Mouse (Mus musculus): Measurements from ENCODE around the gene Eif2ak3. TPM values are rescaled to one million over a fixed set of nuclear protein-coding genes. Genes with fewer than 3 reads are reported as not detected.
"Not testable (repeated sequence)": the region's sequence is repeated elsewhere in the genome, so short reads cannot be mapped to it uniquely, and the experiment has no call there.

Eif2ak3 gene
- polyA plus RNA-seq, 1 experiment from 2014 or later = 13.6 TPM

DNA sequence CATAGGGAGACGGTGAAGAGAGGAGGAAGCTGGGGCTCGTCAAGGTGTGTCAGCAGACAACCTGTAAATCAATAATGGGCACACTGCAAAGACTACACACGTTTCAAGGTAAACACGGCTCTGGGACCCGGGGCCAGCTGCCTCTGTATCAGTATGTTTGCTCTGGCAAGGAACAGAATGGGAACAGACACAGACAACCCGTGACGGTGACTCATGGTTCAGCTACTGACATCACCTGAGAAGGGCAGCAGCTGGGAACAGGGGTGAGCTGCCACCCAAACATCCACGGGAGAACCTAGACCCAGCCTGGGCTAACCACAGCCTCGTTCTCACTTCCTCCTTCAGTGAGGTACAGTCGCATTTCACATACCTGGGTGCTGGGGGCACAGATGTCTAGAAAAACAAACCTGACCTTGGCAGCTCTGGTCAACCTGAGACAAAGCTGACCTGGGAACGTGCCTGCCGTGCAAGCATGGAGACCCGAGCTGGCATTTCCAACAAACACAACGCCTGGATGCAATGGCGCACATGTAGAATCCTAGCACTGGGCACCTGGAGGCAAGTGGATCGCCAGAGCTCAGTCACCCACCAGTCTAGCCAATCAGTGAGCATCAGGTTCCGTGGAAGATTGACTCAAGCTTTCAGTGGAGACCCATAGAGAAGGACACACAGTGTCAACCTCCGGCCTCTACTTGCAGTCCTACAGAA is 30.2 kb upstream of the Eif2ak3 start:
- ATAC-seq (ENCODE audit: insufficient number of reproducible peaks, insufficient read depth, low FRiP score, low TSS enrichment, low read depth) = no peak; the same call in 1 of the 2 replicates
- H3K36me3 ChIP-seq = no peaks in the 10 kb centered on the region

GRCm38 (mm10) chr6:70814629-70814950 is 29.7 kb upstream of the Eif2ak3 start:
- Histone ChIP-seq H3K4me1 (replicated peaks) (no peaks in the 10 kb centered on the region), H3K9ac (replicated peaks) (no peak overlapping the region), H3K4me3 (replicated peaks) (no peak overlapping the region), H3K27me3 (no peaks in the 10 kb centered on the region), H3K9me3 (no peaks in the 10 kb centered on the region), H3K4me2 (no peak overlapping the region), H3K36me3 (no peaks in the 10 kb centered on the region), H3K27ac (no peak overlapping the region)
- WGBS = 83% methylated on average over 4 of the region's 4 CpGs
- ATAC-seq (ENCODE audit: insufficient number of reproducible peaks, insufficient read depth, low FRiP score, low TSS enrichment, low read depth) = no peak

More for the DNA sequence above, 30.2 kb upstream of the Eif2ak3 start:
- Histone ChIP-seq H3K9ac (replicated peaks) (no peak overlapping the region), H3K4me1 (replicated peaks) (no peaks in the 10 kb centered on the region), H3K27me3 (no peaks in the 10 kb centered on the region), H3K4me3 (replicated peaks) (no peak overlapping the region), H3K4me2 (no peak overlapping the region), H3K27ac (no peak overlapping the region), H3K9me3 (no peaks in the 10 kb centered on the region)
- 83% methylated on average over 18 of the region's 18 CpGs for WGBS

DNA sequence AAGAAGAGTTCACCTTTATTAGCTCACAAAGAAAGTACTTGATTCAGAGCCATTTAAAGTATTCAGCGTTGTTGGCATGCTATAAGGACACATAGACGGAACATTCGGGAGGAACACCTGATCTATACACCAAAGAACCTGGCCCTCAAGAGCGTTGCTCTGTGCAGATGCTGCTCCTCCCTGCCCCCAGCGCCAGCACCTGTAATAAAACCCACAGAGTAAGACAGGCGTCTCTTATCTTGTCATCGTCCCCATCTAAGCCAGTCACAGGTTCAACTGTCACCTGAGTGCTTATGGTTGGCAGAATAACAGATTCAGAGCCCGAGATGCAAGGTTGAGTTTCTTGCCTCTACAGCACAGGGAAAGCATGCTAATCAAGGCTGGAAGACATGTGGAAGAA is 28.8 kb upstream of the Eif2ak3 start:
- H3K9me3 ChIP-seq = no peaks in the 10 kb centered on the region
- no peak overlapping the region for H3K27ac ChIP-seq
- 83% methylated on average over 8 of the region's 8 CpGs for WGBS
- no peaks in the 10 kb centered on the region for H3K4me1 ChIP-seq (replicated peaks)
- no peak overlapping the region for H3K4me3 ChIP-seq (replicated peaks)
- no peak overlapping the region for H3K4me2 ChIP-seq
- no peak overlapping the region for H3K9ac ChIP-seq (replicated peaks)
- H3K36me3 ChIP-seq = no peaks in the 10 kb centered on the region
- ATAC-seq (ENCODE audit: insufficient number of reproducible peaks, insufficient read depth, low FRiP score, low TSS enrichment, low read depth) = no peak
- no peaks in the 10 kb centered on the region for H3K27me3 ChIP-seq

DNA sequence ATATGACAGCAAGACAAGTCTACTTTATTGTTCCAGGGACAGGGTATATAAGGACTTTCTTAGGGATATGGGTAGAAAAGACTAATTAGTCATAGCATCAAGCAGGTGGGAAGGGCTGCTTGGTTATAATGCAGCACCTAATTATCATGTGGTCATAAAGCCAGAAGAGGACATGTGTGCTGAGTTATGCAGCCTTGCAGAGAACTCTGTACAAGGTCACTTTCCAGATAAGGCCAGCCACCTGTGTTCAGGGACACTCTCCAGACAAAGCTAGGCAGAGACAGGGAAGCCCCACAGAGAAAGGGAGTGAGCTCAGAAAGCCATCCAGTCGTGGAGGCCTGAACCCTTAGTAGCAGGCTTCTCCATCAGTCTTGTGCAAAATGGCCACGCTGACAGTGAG is 22.7 kb upstream of the Eif2ak3 start:
- Histone ChIP-seq H3K4me3 (replicated peaks) (no peak overlapping the region), H3K9ac (replicated peaks) (no peak overlapping the region), H3K27ac (no peak overlapping the region), H3K36me3 (no peaks in the 10 kb centered on the region), H3K9me3 (no peaks in the 10 kb centered on the region), H3K4me1 (replicated peaks) (peaks cover 7% of the 10 kb centered on the region), H3K4me2 (no peak overlapping the region), H3K27me3 (no peaks in the 10 kb centered on the region)
- no peak for ATAC-seq (ENCODE audit: insufficient number of reproducible peaks, insufficient read depth, low FRiP score, low TSS enrichment, low read depth)
- 72% methylated on average over 2 of the region's 2 CpGs for WGBS

DNA sequence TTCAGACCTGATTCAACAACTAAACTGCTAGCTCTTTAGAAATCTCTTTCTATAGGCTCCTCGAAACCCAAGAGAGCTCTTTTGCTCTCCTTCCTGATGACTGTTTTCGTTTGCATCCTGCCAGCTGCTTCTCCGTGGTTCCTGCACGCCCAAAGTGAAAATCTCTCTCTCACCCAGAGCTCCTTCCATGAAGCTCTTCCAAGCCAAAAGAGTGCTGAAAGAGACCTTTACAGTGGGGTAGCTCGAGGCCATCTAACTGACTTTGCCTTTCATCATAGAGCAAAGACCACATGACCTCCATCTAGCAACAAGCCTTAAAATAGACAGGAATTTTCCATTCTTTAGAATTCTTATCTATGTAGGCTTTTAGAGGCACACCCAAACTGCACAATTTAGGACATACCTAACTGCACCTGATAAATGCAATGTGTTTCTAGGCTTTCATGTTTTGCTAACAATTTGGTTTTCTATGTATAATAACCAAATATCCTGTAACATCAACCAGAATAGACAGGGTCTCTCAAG is 21.9 kb upstream of the Eif2ak3 start:
- H3K9me3 ChIP-seq = no peaks in the 10 kb centered on the region
- ATAC-seq (ENCODE audit: insufficient number of reproducible peaks, insufficient read depth, low FRiP score, low TSS enrichment, low read depth) = no peak
- WGBS = 61% methylated on average over 5 of the region's 5 CpGs
- no peak overlapping the region for H3K9ac ChIP-seq (replicated peaks)
- H3K27me3 ChIP-seq = no peaks in the 10 kb centered on the region
- H3K4me2 ChIP-seq = no peak overlapping the region
- H3K4me1 ChIP-seq (replicated peaks) = peaks cover 7% of the 10 kb centered on the region
- no peak overlapping the region for H3K4me3 ChIP-seq (replicated peaks)
- no peak overlapping the region for H3K27ac ChIP-seq
- no peaks in the 10 kb centered on the region for H3K36me3 ChIP-seq

GRCm38 (mm10) chr6:70823277-70823676 is 21.0 kb upstream of the Eif2ak3 start:
- not testable (repeated sequence) for H3K4me2 ChIP-seq; H3K27ac ChIP-seq; H3K27me3 ChIP-seq; H3K4me3 ChIP-seq (replicated peaks); H3K9ac ChIP-seq (replicated peaks); H3K36me3 ChIP-seq; H3K4me1 ChIP-seq (replicated peaks); ATAC-seq (ENCODE audit: insufficient number of reproducible peaks, insufficient read depth, low FRiP score, low TSS enrichment, low read depth); H3K9me3 ChIP-seq
- 73% methylated on average over 4 of the region's 4 CpGs for WGBS

DNA sequence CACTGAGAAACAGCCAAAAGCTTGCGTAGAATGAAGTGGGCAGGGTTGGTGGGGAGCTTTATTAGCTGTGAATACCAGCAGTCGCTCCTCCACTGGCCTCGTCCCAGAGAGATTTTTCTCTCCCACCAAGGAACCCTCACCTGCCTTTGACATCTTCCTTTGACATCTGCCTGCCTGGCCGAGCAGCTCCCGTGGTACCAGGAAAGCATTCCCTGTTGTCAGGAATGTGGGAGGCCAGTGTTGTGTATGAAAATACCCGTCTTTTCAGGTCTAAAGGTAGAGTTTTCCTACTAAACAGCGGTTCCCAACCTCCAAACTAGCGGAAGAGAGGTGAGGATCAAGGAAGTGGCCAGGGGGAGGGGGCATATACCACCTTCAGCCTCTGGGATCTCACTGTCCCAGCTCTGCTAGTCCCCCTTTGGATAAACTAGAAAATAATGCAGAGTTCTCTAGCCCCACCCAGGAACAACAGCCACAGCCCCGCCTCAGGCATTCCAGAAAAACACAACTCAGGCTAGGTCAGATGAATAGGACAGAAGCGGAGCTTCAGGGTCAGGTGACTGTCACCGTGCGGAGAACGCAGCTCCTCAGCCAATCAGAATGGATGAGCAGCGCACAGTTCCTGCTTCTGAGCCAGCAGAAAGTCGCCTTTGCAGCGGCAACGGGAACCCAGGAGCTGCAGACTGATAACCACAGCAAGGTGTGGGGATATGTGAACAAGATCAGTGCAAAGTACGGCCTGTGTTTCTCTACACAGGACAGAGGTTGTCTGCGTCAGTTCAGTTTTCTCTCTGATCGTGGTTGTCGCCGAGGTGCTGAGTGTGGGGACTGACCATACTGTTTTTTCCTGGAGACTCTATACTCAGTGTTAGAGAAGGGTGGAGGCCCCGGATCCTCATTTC is 20.0 kb upstream of the Eif2ak3 start:
- peak overlapping the region; percentile 77 for H3K4me2 ChIP-seq
- peak overlapping the region; percentile 41 for H3K4me3 ChIP-seq (replicated peaks)
- WGBS = 7% methylated on average over 23 of the region's 23 CpGs
- peak overlapping the region; percentile 50 for H3K9ac ChIP-seq (replicated peaks)
- H3K9me3 ChIP-seq = no peaks in the 10 kb centered on the region
- peak; percentile 77 for ATAC-seq (ENCODE audit: insufficient number of reproducible peaks, insufficient read depth, low FRiP score, low TSS enrichment, low read depth)
- H3K27me3 ChIP-seq = no peaks in the 10 kb centered on the region
- H3K36me3 ChIP-seq = no peaks in the 10 kb centered on the region
- H3K27ac ChIP-seq = no peak overlapping the region
- peaks cover 7% of the 10 kb centered on the region for H3K4me1 ChIP-seq (replicated peaks)

DNA sequence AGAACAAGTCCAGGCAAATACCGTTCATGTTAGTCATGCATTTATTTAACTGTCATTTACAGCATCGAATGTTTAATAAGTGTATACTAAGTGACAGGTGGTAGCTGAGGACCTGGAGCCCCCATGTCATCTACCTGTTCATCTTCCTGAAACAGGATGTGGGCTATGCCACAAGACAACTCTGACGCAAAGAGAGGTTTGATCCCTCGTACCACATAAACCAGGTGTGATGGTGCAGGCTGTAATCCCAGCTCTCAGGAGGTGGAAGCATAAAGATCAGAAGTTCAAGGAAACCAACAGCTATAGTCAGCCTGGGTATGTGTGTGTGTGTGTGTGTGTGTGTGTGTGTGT is 19.4 kb upstream of the Eif2ak3 start:
- 44% methylated on average over 4 of the region's 4 CpGs for WGBS
- Histone ChIP-seq H3K9me3 (no peaks in the 10 kb centered on the region), H3K27ac (no peak overlapping the region), H3K9ac (replicated peaks) (no peak overlapping the region), H3K4me1 (replicated peaks) (peaks cover 7% of the 10 kb centered on the region), H3K36me3 (no peaks in the 10 kb centered on the region), H3K4me3 (replicated peaks) (peak overlapping the region; percentile 41), H3K4me2 (peak overlapping the region; percentile 77), H3K27me3 (no peaks in the 10 kb centered on the region)
- ATAC-seq (ENCODE audit: insufficient number of reproducible peaks, insufficient read depth, low FRiP score, low TSS enrichment, low read depth) = peak; percentile 23; the same call in 1 of the 2 replicates

DNA sequence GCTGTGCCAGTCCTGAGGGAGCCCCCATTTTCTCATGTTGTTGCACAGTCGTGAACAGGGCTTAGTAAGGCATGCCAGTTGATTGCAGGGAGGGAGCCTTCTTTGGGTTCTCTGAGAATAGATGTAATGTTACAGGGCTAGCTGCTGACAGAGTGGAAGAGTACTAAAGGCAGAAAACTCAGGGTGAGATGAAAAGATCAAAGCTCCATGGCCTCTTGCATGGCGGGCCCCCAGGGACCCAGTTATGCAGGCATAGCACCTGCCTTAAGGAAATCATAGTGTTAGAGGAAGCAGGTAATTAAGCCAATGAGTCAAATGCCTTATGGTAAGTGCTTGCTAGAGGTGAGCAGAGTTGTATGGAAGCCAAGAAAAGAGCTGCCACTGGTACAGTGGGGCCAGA is 14.9 kb upstream of the Eif2ak3 start:
- WGBS = 32% methylated on average over 2 of the region's 2 CpGs
- H3K4me2 ChIP-seq = no peak overlapping the region
- no peaks in the 10 kb centered on the region for H3K9me3 ChIP-seq
- no peak overlapping the region for H3K27ac ChIP-seq
- H3K27me3 ChIP-seq = no peaks in the 10 kb centered on the region
- H3K36me3 ChIP-seq = no peaks in the 10 kb centered on the region
- H3K4me3 ChIP-seq (replicated peaks) = no peak overlapping the region
- no peak overlapping the region for H3K9ac ChIP-seq (replicated peaks)
- H3K4me1 ChIP-seq (replicated peaks) = no peaks in the 10 kb centered on the region; the same call in 1 of the 2 replicates
- no peak for ATAC-seq (ENCODE audit: insufficient number of reproducible peaks, insufficient read depth, low FRiP score, low TSS enrichment, low read depth)

- WGBS = 81% methylated on average over 3 of the region's 3 CpGs
- no peak for ATAC-seq (ENCODE audit: insufficient number of reproducible peaks, insufficient read depth, low FRiP score, low TSS enrichment, low read depth)
- no peak overlapping the region for H3K9ac ChIP-seq (replicated peaks)
- H3K9me3 ChIP-seq = no peaks in the 10 kb centered on the region
- no peaks in the 10 kb centered on the region for H3K4me1 ChIP-seq (replicated peaks)
- H3K36me3 ChIP-seq = no peaks in the 10 kb centered on the region
- no peak overlapping the region for H3K4me3 ChIP-seq (replicated peaks)
- H3K4me2 ChIP-seq = no peak overlapping the region
- H3K27ac ChIP-seq = no peak overlapping the region
- no peaks in the 10 kb centered on the region for H3K27me3 ChIP-seq
Observed at GRCm38 (mm10) chr6:70830552-70830951, 13.8 kb upstream of the Eif2ak3 start.

DNA sequence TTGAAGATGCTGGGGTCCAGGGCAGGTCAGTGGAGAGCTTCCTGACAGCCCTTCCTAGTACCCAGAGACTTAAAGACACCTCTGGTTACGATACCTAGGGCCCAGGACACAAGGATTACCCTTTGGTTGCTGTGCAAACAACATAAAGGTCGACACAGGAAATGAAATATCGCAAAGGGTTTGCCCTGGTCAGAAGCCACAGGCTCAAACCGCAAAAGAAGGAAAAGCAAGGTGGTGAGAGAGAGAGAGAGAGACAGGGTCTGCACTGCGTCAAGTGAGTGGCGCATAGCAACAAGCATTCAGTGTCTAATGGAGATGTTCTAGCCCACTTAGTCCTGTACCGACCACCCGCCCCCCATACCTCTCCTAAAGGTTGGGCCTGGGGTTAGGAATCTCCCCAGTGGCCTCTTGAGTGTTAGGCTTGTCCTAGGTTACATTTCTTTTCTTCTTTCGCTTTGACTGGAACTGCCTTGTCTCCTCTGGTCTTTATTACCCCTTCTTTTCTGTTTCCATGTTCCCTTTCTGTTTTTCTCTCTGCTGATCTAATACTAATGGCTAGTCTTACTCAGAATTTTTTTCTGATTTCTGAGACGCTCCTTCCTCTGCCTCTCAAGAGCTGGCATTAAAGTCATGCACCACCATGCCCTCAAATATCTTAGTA is 13.0 kb upstream of the Eif2ak3 start:
- H3K4me3 ChIP-seq (replicated peaks) = no peak overlapping the region

More for the DNA sequence above, 13.0 kb upstream of the Eif2ak3 start:
- H3K36me3 ChIP-seq = no peaks in the 10 kb centered on the region
- no peak for ATAC-seq (ENCODE audit: insufficient number of reproducible peaks, insufficient read depth, low FRiP score, low TSS enrichment, low read depth)
- WGBS = 67% methylated on average over 10 of the region's 10 CpGs
- no peak overlapping the region for H3K27ac ChIP-seq
- no peak overlapping the region for H3K4me2 ChIP-seq
- no peaks in the 10 kb centered on the region for H3K27me3 ChIP-seq
- no peaks in the 10 kb centered on the region for H3K4me1 ChIP-seq (replicated peaks)
- no peaks in the 10 kb centered on the region for H3K9me3 ChIP-seq
- no peak overlapping the region for H3K9ac ChIP-seq (replicated peaks)

Measured in limb, embryonic 12.5 days (tissue).